8 mouse cellular contexts compared by ENCODE assay signal in the genomic region with DNA sequence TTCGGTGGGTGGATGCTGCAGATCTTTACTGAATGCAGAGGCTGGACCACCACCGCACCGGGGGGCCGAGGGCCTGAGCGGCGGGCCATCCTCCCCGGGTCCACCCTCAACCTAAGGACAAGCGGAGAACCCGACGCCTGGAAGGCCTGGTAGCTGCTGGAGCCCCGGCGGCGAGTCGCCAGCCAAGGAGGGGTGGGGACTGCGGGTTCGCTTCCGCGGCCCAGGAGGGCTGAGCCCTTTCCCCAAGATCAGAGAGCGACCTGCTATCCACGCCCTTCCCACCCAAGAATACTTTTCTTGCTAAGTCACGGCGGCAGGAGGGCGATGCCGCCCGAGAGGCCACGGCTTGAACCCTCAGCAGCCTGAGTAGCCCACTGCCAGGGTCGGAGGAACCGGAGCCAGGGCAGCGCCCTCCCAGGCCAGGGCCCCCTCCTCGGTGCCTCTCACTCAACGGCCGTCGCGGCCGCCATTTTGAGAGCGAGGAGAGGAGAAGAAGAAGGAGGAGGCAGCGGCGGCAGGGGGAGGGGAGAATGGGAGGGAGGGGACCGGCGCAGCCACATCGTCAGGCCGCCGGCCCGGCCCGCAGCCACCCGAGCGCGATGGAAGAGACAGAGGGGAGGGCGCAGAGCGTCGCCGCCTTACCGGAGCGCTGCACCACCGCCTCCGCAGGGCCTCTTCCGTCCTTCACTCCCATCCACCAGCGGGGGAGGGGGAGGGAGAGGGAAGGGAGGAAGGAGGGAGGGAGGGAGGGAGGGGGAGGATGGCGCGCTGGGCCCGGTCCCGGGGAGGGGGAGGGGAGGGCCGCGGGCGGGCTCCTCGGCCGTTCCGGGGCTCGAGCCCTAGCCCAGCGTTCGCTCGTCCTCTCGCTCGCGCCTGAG. TPM values are rescaled to one million over a fixed set of nuclear protein-coding genes. Genes with fewer than 3 reads are reported as not detected.
DNase-seq lines count a peak whose midpoint lies in the region; TF ChIP-seq lines count a peak whose summit lies in the region.

No protein-coding gene starts in this region.

- H3K36me3 ChIP-seq in megakaryocyte, embryonic 14.5 days (replicated peaks; ENCODE audit: low read length), result peaks cover 5% of the 10 kb centered on the region

- DNase-seq in WW6 (ENCODE audit: low read depth, low spot score), result peak; percentile 83
- DNase-seq in cerebellum, postnatal 4 days (ENCODE audit: low spot score in 2 of 2), result peak; percentile 68 to 82
- DNase-seq in gastrocnemius, adult 2 months, result peak; percentile 90
- peak; percentile 24 for DNase-seq in hindlimb bud, embryonic 11.5 days (ENCODE audit: extremely low spot score, low read depth, low spot score)
- peak; percentile 71 to 72 for DNase-seq in left cerebral cortex, adult 8-10 months (ENCODE audit: low spot score in 2 of 2)
- peak; percentile 91 for DNase-seq in right cerebral cortex, postnatal 10 days (ENCODE audit: low spot score in 2 of 2)
- DNase-seq in urinary bladder, postnatal 25 days (ENCODE audit: low spot score), result peak; percentile 71

- no peaks in the 10 kb centered on the region for H3K27me3 ChIP-seq in megakaryocyte, embryonic 14.5 days (replicated peaks)

- H3K27ac ChIP-seq in gastrocnemius, adult 2 months, result peak overlapping the region; percentile 100

- intact Hi-C loops in gastrocnemius, adult 2 months (cut with DNase I), result loop anchor here (2.0 to 10.0 kb wide), 3 partner anchors 47 to 121 kb away; a partner anchor contains a TSS

- H3K4me1 ChIP-seq in megakaryocyte, embryonic 14.5 days, result peaks cover 34% of the 10 kb centered on the region

- no peaks in the 10 kb centered on the region for H3K9me3 ChIP-seq in megakaryocyte, embryonic 14.5 days

- no peak for TF ChIP-seq CTCF in gastrocnemius, adult 2 months (IDR thresholded peaks at IDR 0.05)

- H3K4me3 ChIP-seq in gastrocnemius, adult 2 months, result peak overlapping the region; percentile 80
- peak overlapping the region; percentile 99 for H3K4me3 ChIP-seq in megakaryocyte, embryonic 14.5 days (replicated peaks)

RNA-seq across cellular contexts. Expression of a gene that starts 0.9 kb away (rescaled TPM):
- total RNA-seq in gastrocnemius, adult 2 months (2021), result 100 to 1,000 TPM; 127 to 141 TPM
- 100 to 1,000 TPM; 355 to 437 (median 395) TPM for total RNA-seq in left cerebral cortex, adult 8-10 months (2022)
- 10.5 and 11.5 TPM in 2 replicates for polyA plus RNA-seq in megakaryocyte, embryonic 14.5 days (2012; ENCODE audit: insufficient read depth, low replicate concordance)

RNA-seq across cellular contexts. Expression of a gene that starts 47.0 kb away (rescaled TPM):
- 10 to 100 TPM; 11.5 to 13.6 TPM for total RNA-seq in gastrocnemius, adult 2 months (2021)
- 10 to 100 TPM; 19.4 to 25.3 (median 24.4) TPM for total RNA-seq in left cerebral cortex, adult 8-10 months (2022)
- polyA plus RNA-seq in megakaryocyte, embryonic 14.5 days (2012; ENCODE audit: insufficient read depth, low replicate concordance), result 0.32 and 10.4 TPM in 2 replicates

Comparison
In these comparisons a context has a peak if more than half of its experiments do, and no peak if none do; other contexts are left out.
1. Peak in every context shown above with its lines: DNase-seq, H3K4me3 ChIP-seq and H3K27ac ChIP-seq.
2. DNase-seq: peak in every context shown above with its lines; median percentile 91 in right cerebral cortex, postnatal 10 days; 90 in gastrocnemius, adult 2 months; 83 in WW6; 75 in cerebellum, postnatal 4 days; 72 in left cerebral cortex, adult 8-10 months; 71 in urinary bladder, postnatal 25 days; 24 in hindlimb bud, embryonic 11.5 days.